Mouse (Mus musculus) liver, adult 2 months (tissue): ENCODE results near the gene Jsrp1. TPM values are rescaled to one million over a fixed set of nuclear protein-coding genes. Genes with fewer than 3 reads are reported as not detected.

ENCODE experiments used
- DNase-seq: peaks from one replicate; pipeline ENCODE4 v3.0.0-alpha.2; 2011; ENCODE audit warnings: low read depth, low spot score; ENCODE audit errors: extremely low read depth
- H3K27ac ChIP-seq: fragments of 200-500 bp; replicated peaks from 2 replicates; pipeline ENCODE4 v1.5.1; 2012; ENCODE audit warnings: low read depth, mild to moderate bottlenecking, control low read depth, inconsistent platforms, low read length; ENCODE audit not compliant: insufficient read depth
- H3K27me3 ChIP-seq: fragments of 200-500 bp; 2 replicates; pipeline ENCODE4 v1.6.1; 2012; ENCODE audit warnings: mild to moderate bottlenecking, moderate library complexity, low read length, inconsistent platforms; ENCODE audit not compliant: control insufficient read depth, insufficient read depth
- H3K36me3 ChIP-seq: fragments of 200-500 bp; 2 replicates; pipeline ENCODE4 v1.6.1; 2012; ENCODE audit warnings: low read length, inconsistent platforms; ENCODE audit not compliant: control insufficient read depth, insufficient read depth
- H3K4me1 ChIP-seq: fragments of 200-500 bp; 2 replicates; pipeline ENCODE4 v1.6.1; 2011; ENCODE audit warnings: low read length; ENCODE audit not compliant: control insufficient read depth, insufficient read depth
- H3K4me3 ChIP-seq: fragments of 200-500 bp; 2 replicates; pipeline ENCODE4 v1.5.1; 2011; ENCODE audit warnings: low read depth, mild to moderate bottlenecking, control low read depth, low read length, moderate library complexity; ENCODE audit not compliant: insufficient read depth
- H3K79me2 ChIP-seq: fragments of 200-500 bp; 2 replicates; pipeline ENCODE4 v1.6.1; 2012; ENCODE audit warnings: inconsistent platforms, mild to moderate bottlenecking, low read length, moderate library complexity; ENCODE audit not compliant: control insufficient read depth, insufficient read depth
- H3K9ac ChIP-seq: fragments of 200-500 bp; 2 replicates; pipeline ENCODE4 v1.6.1; 2012; ENCODE audit warnings: low read depth, mild to moderate bottlenecking, control low read depth, inconsistent platforms, low read length
- CTCF ChIP-seq: fragments of 200-500 bp; IDR thresholded peaks from 2 replicates; pipeline ENCODE4 v1.5.1; 2011; ENCODE audit warnings: low read depth, low read length, control low read depth
- POLR2A ChIP-seq: fragments of 200-500 bp; IDR thresholded peaks from 2 replicates; pipeline ENCODE4 v1.6.1; 2011; ENCODE audit warnings: low read length, control low read depth; ENCODE audit not compliant: insufficient read depth; ENCODE audit errors: extremely low read depth
- WGBS: fragments of 180-500 bp; shearing (Covaris S2); methylation state at CpG from one replicate; pipeline ENCODE4 v1.1.7; 2018; 5-methylcytosine and 5-hydroxymethylcytosine counted together
- polyA plus RNA-seq: library from polyadenylated mRNA; depleted of rRNA; stranded (reverse); fragments of >200 nt; gene quantifications from 2 replicates; pipeline ENCODE4 v1.2.3, GENCODE M21; 2012
- total RNA-seq: library from RNA; depleted of rRNA; stranded (reverse); fragments of >200 nt; gene quantifications from 2 replicates; pipeline ENCODE4 v1.2.3, GENCODE M21; 2014

The Jsrp1 gene
- total and polyA plus RNA-seq, 2 experiments, result not detected

DNA sequence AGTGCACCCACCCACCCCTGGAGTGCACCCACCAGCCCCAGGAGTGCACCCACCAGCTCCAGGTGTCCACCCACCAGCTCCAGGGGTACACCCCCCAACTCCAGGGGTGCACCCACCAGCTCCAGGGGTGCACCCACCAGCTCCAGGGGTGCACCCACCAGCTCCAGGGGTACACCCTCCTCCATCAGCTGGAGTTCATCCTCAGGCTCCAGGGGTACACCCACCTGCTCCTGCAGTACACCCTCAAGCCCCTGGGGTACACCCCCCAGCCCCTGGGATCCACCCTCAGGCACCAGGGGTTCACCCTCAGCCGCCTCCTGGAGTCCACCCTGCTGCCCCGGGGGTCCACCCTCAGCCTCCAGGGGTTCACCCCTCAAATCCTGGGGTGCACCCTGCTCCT is 9.0 kb downstream of the Jsrp1 start:
- Histone ChIP-seq H3K4me3 (no peak overlapping the region), H3K9ac (no peak overlapping the region), H3K79me2 (peaks cover 5% of the 10 kb centered on the region; the same call in 1 of the 2 replicates), H3K27me3 (no peaks in the 10 kb centered on the region; the same call in 1 of the 2 replicates), H3K36me3 (peaks cover 2% of the 10 kb centered on the region; the same call in 1 of the 2 replicates), H3K27ac (no peak overlapping the region), H3K4me1 (peaks cover 8% of the 10 kb centered on the region)
- TF ChIP-seq CTCF, result no peak
- no peak for TF ChIP-seq POLR2A
- WGBS, result 86% methylated on average over 2 of the region's 2 CpGs
- DNase-seq, result no peak

DNA sequence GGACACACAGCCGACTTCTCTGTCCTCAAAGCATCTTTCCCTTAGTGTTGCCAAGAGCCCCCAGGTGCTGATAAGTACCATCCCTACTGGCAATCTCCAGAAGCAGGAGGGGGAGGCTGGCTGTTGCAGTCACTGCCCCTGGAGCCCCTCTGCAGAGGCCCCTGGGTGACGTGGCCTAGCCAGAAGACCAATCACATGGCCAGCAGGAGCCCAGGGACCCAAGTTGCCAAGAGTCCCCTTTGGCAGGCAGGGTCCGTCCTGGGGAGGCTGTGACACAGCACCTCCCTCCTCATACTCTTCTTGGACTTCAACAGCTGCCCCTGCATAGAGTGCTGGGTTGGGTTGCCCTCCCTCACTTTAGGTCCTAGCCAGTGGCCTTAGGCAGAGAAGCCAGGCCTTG is 10.3 kb downstream of the Jsrp1 start:
- Histone ChIP-seq H3K4me1 (peaks cover 10% of the 10 kb centered on the region), H3K27me3 (no peaks in the 10 kb centered on the region)
- TF ChIP-seq POLR2A, result no peak

DNA sequence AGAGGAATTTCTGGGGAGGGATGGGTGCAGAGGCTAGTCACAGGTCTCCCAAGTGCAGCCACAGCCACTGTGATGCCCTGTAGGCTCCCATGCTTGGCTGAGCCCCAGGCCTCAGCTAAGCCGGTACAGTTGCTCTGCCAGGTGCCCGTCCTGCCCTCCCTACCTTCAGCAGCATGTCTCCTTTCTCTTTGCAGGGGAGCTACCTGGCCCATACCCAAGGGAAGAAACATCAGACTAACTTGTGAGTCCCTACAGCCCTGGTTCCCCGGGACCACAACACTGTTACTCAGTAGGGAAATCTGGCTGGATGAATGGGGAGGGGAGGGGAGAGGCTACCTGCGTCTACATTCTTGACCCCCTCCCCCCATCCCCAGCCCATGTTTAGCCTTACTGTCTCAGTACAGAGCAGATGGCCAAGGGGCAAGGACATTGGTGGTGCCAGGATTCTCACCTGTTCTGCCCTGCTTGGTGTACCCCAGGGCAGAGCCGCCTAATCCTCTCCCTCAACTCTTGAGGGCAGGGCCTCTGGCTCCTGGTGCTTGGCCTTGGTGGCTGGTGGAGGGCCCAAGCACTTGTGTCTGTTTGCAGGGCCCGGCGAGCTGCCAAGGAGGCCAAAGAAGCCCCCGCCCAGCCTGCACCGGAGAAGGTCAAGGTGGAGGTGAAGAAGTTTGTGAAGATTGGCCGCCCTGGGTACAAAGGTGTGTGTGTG is 10.9 kb downstream of the Jsrp1 start:
- 88% methylated on average over 10 of the region's 10 CpGs for WGBS
- Histone ChIP-seq H3K4me1 (peaks cover 10% of the 10 kb centered on the region), H3K79me2 (peaks cover 13% of the 10 kb centered on the region; the same call in 1 of the 2 replicates), H3K36me3 (peaks cover 2% of the 10 kb centered on the region; the same call in 1 of the 2 replicates), H3K4me3 (no peak overlapping the region), H3K27ac (no peak overlapping the region), H3K27me3 (no peaks in the 10 kb centered on the region), H3K9ac (no peak overlapping the region)
- no peak for DNase-seq
- TF ChIP-seq POLR2A (no peak), CTCF (no peak)

More for the DNA sequence above, 10.3 kb downstream of the Jsrp1 start:
- H3K27ac ChIP-seq, result no peak overlapping the region
- H3K36me3 ChIP-seq, result peaks cover 2% of the 10 kb centered on the region; the same call in 1 of the 2 replicates
- H3K9ac ChIP-seq, result no peak overlapping the region
- DNase-seq, result no peak
- H3K4me3 ChIP-seq, result no peak overlapping the region
- 83% methylated on average over 3 of the region's 3 CpGs for WGBS
- peaks cover 11% of the 10 kb centered on the region; the same call in 1 of the 2 replicates for H3K79me2 ChIP-seq

DNA sequence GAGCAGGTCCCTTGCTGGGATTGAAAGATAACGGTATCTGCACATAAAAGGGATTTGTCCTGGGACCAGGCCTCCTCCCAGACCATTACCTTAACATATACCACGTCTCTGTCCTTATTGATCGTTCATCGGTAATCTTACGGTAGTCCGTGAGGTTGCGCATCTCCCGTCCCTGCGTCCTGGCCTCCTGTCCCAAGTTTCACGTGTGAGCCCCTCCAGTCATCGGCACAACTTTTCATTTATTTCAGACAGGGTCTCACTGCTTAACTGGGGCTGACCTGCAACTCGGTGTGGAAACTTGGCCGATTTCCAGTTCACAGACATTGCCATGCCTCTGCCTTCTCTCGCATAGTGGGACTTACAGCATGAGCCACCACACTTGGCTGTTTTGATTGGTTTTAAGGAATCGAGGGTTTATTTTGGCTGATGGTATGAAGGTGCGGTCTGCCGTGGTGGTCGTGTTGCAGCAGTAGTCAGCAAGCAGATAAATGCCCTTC is 14.2 kb downstream of the Jsrp1 start:
- Histone ChIP-seq H3K4me3 (peak overlapping the region; percentile 74), H3K4me1 (peaks cover 12% of the 10 kb centered on the region), H3K27me3 (no peaks in the 10 kb centered on the region), H3K36me3 (peaks cover 2% of the 10 kb centered on the region; the same call in 1 of the 2 replicates), H3K9ac (peak overlapping the region; percentile 90), H3K79me2 (peaks cover 13% of the 10 kb centered on the region; the same call in 1 of the 2 replicates), H3K27ac (peak overlapping the region; percentile 81)
- under 1% methylated on average over 18 of the region's 18 CpGs for WGBS
- peak; percentile 41 for DNase-seq
- TF ChIP-seq CTCF (no peak), POLR2A (no peak)

DNA sequence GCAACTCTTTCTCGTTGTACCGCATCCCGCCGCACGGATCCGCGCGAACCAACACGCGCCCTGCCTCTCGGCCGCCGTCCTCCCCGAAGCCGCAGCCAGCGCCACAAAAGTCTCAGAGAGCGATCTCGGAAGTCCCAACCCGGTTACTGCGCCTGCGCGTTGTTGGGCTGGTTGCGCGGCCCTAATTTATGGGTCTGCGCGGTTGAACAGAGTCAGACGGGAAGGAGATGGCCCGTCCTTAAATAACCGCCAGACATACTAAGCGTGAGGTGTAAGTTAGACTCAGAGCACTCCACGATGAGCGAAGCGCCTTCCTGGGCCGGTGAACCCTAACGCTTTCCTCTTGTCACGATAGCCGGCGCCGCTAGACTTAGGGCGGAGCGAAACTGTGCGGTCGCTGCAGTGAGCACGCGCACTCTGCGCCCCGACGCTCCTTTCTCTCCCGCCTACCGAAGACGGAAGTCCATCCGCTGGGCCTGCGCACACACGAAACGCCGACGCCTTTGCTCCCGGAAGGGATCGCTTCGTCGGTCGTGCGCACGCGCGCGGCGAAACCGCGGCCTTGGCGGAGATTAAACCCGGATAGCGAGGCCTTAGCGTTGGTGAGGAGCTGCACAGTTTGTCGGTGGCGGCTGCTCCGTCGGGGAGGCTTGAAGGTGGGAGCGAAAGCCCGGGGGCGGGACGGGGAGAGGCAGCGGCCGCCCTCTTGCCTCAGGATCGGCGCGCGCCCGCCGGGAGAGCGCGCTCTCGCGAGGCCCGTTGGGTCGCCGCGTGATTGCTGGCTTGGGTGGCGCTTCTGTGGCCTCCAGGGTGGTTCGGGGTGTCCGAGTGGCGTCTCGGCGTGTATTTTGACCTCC is 14.9 kb downstream of the Jsrp1 start, which contains the start of the genes Sf3a2 and Plekhj1:
Gene Sf3a2 (plus strand): TSS at position 49 of the 857 bp plus-strand sequence.
Gene Plekhj1 (minus strand): TSS at position 477 of the 857 bp plus-strand sequence.
- under 1% methylated on average over 104 of the region's 104 CpGs for WGBS
- peak within 1 kb of the TSS; percentile 93 for H3K27ac ChIP-seq
- TF ChIP-seq POLR2A, result peak; percentile 68; the same call in 1 of the 2 replicates
- no peak for TF ChIP-seq CTCF
- peak within 1 kb of the TSS; percentile 90 for H3K9ac ChIP-seq
- H3K4me3 ChIP-seq, result peak within 1 kb of the TSS; percentile 74
- DNase-seq, result peak; percentile 92
- peaks cover 2% of the 10 kb centered on the region; the same call in 1 of the 2 replicates for H3K36me3 ChIP-seq
- peaks cover 13% of the 10 kb centered on the region; the same call in 1 of the 2 replicates for H3K79me2 ChIP-seq
- peaks cover 12% of the 10 kb centered on the region for H3K4me1 ChIP-seq
- no peaks in the 10 kb centered on the region for H3K27me3 ChIP-seq
